Mouse (Mus musculus): ENCODE measurements at regions not wholly inside any gene's neighbourhood (a gene's known extent, or its start where the extent isn't known, plus 50 kb on each side); places are given as distances from the start of the nearest gene placed in this dataset.

GRCm38 (mm10) chr8:112308354-112308753, 261.5 kb upstream of the Cntnap4 start:
- TF ChIP-seq CTCF (IDR thresholded peaks at IDR 0.05; ENCODE audit: low read depth) (no peak), EP300 (IDR thresholded peaks at IDR 0.05; ENCODE audit: low read depth) (no peak)
- Histone ChIP-seq H3K27ac (ENCODE audit: low read depth) (no peak overlapping the region), H3K4me2 (ENCODE audit: low read depth, low read length) (no peak overlapping the region), H3K9ac (replicated peaks; ENCODE audit: low read depth, low read length) (no peak overlapping the region), H3K4me1 (ENCODE audit: control insufficient read depth, insufficient read depth) (no peaks in the 10 kb centered on the region), H3K4me3 (ENCODE audit: low read depth, low read length) (no peak overlapping the region), H3K36me3 (replicated peaks; ENCODE audit: control insufficient read depth, insufficient read depth, low read length) (no peaks in the 10 kb centered on the region), H3K27me3 (ENCODE audit: control insufficient read depth, insufficient read depth, low read length) (no peaks in the 10 kb centered on the region), H3K9me3 (replicated peaks; ENCODE audit: control insufficient read depth, low read length) (no peaks in the 10 kb centered on the region)
- no peak for DNase-seq (ENCODE audit: low spot score)
- no peak for ATAC-seq (ENCODE audit: insufficient read depth, low read depth)
- 77% methylated on average over 6 of the region's 6 CpGs for WGBS

- Histone ChIP-seq H3K4me2 (ENCODE audit: low read depth, low read length) (no peak overlapping the region), H3K36me3 (replicated peaks; ENCODE audit: control insufficient read depth, insufficient read depth, low read length) (no peaks in the 10 kb centered on the region), H3K4me1 (ENCODE audit: control insufficient read depth, insufficient read depth) (no peaks in the 10 kb centered on the region), H3K27me3 (ENCODE audit: control insufficient read depth, insufficient read depth, low read length) (no peaks in the 10 kb centered on the region), H3K4me3 (ENCODE audit: low read depth, low read length) (no peak overlapping the region), H3K9ac (replicated peaks; ENCODE audit: low read depth, low read length) (no peak overlapping the region), H3K9me3 (replicated peaks; ENCODE audit: control insufficient read depth, low read length) (no peaks in the 10 kb centered on the region), H3K27ac (ENCODE audit: low read depth) (no peak overlapping the region)
- ATAC-seq (ENCODE audit: insufficient read depth, low read depth), result no peak
- no peak for DNase-seq (ENCODE audit: low spot score)
- no peak for TF ChIP-seq CTCF (IDR thresholded peaks at IDR 0.05; ENCODE audit: low read depth)
- TF ChIP-seq EP300 (IDR thresholded peaks at IDR 0.05; ENCODE audit: low read depth), result no peak
- 35% methylated on average over 8 of the region's 8 CpGs for WGBS
These were observed 272.8 kb upstream of the Cntnap4 start for GRCm38 (mm10) chr8:112297021-112297420.

DNA sequence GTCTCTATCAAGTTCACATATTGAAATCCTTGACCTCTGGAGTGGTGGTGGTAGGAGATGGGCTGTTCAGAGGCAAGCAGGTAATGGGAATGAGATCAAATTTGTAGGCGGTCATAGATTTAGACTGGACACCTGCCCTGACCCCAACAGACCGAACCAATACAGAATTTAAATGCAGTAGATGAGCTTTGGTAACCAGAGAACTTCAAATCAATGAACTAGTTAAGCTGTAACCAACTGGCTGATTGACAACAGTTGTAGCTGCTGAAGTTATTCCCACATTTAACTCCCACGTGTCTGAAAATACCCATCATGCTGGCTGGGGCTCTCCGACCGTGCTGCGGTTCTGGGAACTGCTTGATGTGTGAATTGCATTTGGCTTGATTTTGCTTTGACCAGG, 268.5 kb upstream of the Gm6793 start:
- no peak for DNase-seq (ENCODE audit: low spot score)
- no peak for ATAC-seq (ENCODE audit: insufficient read depth, low read depth)
- H3K9me3 ChIP-seq (replicated peaks; ENCODE audit: control insufficient read depth, low read length), result no peaks in the 10 kb centered on the region
- WGBS, result 71% methylated on average over 6 of the region's 6 CpGs
- TF ChIP-seq CTCF (IDR thresholded peaks at IDR 0.05; ENCODE audit: low read depth), result no peak
- no peak for TF ChIP-seq EP300 (IDR thresholded peaks at IDR 0.05; ENCODE audit: low read depth)
- H3K36me3 ChIP-seq (replicated peaks; ENCODE audit: control insufficient read depth, insufficient read depth, low read length), result no peaks in the 10 kb centered on the region
- no peak overlapping the region for H3K4me2 ChIP-seq (ENCODE audit: low read depth, low read length)
- H3K27ac ChIP-seq (ENCODE audit: low read depth), result no peak overlapping the region
- no peak overlapping the region for H3K9ac ChIP-seq (replicated peaks; ENCODE audit: low read depth, low read length)
- no peak overlapping the region for H3K4me3 ChIP-seq (ENCODE audit: low read depth, low read length)
- no peaks in the 10 kb centered on the region for H3K27me3 ChIP-seq (ENCODE audit: control insufficient read depth, insufficient read depth, low read length)
- H3K4me1 ChIP-seq (ENCODE audit: control insufficient read depth, insufficient read depth), result no peaks in the 10 kb centered on the region

GRCm38 (mm10) chr8:112269598-112269997, 254.8 kb upstream of the Gm6793 start:
- Histone ChIP-seq H3K4me2 (ENCODE audit: low read depth, low read length) (no peak overlapping the region), H3K4me1 (ENCODE audit: control insufficient read depth, insufficient read depth) (no peaks in the 10 kb centered on the region), H3K27me3 (ENCODE audit: control insufficient read depth, insufficient read depth, low read length) (no peaks in the 10 kb centered on the region), H3K36me3 (replicated peaks; ENCODE audit: control insufficient read depth, insufficient read depth, low read length) (no peaks in the 10 kb centered on the region), H3K4me3 (ENCODE audit: low read depth, low read length) (no peak overlapping the region), H3K27ac (ENCODE audit: low read depth) (no peak overlapping the region), H3K9me3 (replicated peaks; ENCODE audit: control insufficient read depth, low read length) (no peaks in the 10 kb centered on the region), H3K9ac (replicated peaks; ENCODE audit: low read depth, low read length) (no peak overlapping the region)
- WGBS, result 71% methylated on average over 5 of the region's 5 CpGs
- ATAC-seq (ENCODE audit: insufficient read depth, low read depth), result no peak
- DNase-seq (ENCODE audit: low spot score), result no peak
- TF ChIP-seq EP300 (IDR thresholded peaks at IDR 0.05; ENCODE audit: low read depth), result no peak
- TF ChIP-seq CTCF (IDR thresholded peaks at IDR 0.05; ENCODE audit: low read depth), result no peak

DNA sequence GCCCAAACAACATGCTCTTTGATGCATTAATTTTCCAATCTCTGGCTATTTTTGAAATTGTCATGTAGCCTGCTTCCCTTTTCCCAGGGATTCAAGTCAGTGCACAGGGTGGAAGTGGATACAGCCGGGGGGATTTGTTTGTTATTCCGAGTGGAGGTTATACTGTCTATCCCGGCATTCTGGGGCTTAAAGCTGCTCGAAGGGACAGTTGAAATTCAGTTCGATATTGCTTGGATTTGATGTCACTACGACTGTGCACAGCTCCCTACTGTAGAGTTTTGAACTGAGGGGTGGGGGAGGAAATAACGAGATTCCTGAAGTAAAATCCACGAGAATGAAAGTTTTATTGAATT, 254.4 kb upstream of the Gm6793 start:
- Histone ChIP-seq H3K27me3 (ENCODE audit: control insufficient read depth, insufficient read depth, low read length) (no peaks in the 10 kb centered on the region), H3K9me3 (replicated peaks; ENCODE audit: control insufficient read depth, low read length) (no peaks in the 10 kb centered on the region), H3K4me1 (ENCODE audit: control insufficient read depth, insufficient read depth) (no peaks in the 10 kb centered on the region), H3K27ac (ENCODE audit: low read depth) (no peak overlapping the region), H3K4me3 (ENCODE audit: low read depth, low read length) (no peak overlapping the region), H3K9ac (replicated peaks; ENCODE audit: low read depth, low read length) (no peak overlapping the region), H3K36me3 (replicated peaks; ENCODE audit: control insufficient read depth, insufficient read depth, low read length) (no peaks in the 10 kb centered on the region), H3K4me2 (ENCODE audit: low read depth, low read length) (no peak overlapping the region)
- WGBS, result 63% methylated on average over 8 of the region's 8 CpGs
- ATAC-seq (ENCODE audit: insufficient read depth, low read depth) (no peak), DNase-seq (ENCODE audit: low spot score) (no peak)
- TF ChIP-seq CTCF (IDR thresholded peaks at IDR 0.05; ENCODE audit: low read depth) (no peak), EP300 (IDR thresholded peaks at IDR 0.05; ENCODE audit: low read depth) (no peak)

DNA sequence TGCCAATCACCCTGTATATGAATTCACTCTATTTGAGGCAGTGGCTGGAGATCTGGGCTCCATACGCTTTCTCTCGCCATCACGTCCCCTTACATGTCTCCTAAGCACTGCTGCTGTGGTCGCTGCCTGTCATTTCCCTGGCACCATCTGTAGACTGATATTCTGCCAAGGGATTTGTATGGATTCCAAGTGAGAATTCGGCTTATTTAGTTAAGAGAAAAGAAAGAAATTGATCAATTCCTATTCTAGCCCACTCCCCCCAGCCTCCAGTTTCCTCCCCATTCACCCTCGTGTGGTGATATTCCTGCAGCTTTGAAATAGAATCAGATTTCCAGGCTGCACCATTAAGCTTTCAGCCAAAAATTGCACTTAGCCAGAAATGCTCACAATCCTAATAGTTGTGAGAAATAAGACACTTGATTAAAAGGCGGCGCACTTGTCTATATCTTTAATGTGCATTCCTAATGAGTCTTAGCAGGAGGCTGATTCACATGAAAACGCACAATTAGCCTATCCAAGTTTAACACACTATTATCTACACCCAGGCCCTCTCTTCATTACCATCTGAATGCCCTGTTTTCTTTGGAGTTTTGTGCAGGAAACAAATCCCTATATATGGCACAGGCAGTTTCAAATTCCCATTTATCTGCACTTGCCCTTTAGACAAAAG, 253.8 kb upstream of the Gm6793 start:
- no peak overlapping the region for H3K9ac ChIP-seq (replicated peaks; ENCODE audit: low read depth, low read length)
- WGBS, result 65% methylated on average over 9 of the region's 9 CpGs
- TF ChIP-seq EP300 (IDR thresholded peaks at IDR 0.05; ENCODE audit: low read depth) (no peak), CTCF (IDR thresholded peaks at IDR 0.05; ENCODE audit: low read depth) (no peak)
- DNase-seq (ENCODE audit: low spot score) (no peak), ATAC-seq (ENCODE audit: insufficient read depth, low read depth) (no peak)
- H3K36me3 ChIP-seq (replicated peaks; ENCODE audit: control insufficient read depth, insufficient read depth, low read length), result no peaks in the 10 kb centered on the region
- H3K4me1 ChIP-seq (ENCODE audit: control insufficient read depth, insufficient read depth), result no peaks in the 10 kb centered on the region
- H3K4me2 ChIP-seq (ENCODE audit: low read depth, low read length), result no peak overlapping the region
- no peak overlapping the region for H3K4me3 ChIP-seq (ENCODE audit: low read depth, low read length)
- H3K9me3 ChIP-seq (replicated peaks; ENCODE audit: control insufficient read depth, low read length), result no peaks in the 10 kb centered on the region
- H3K27me3 ChIP-seq (ENCODE audit: control insufficient read depth, insufficient read depth, low read length), result no peaks in the 10 kb centered on the region
- H3K27ac ChIP-seq (ENCODE audit: low read depth), result no peak overlapping the region
